Mouse (Mus musculus) embryo, embryonic 10.5 days (tissue): Measurements from ENCODE around the gene Dab2.

ENCODE experiments used
- DNase-seq: peaks from one replicate; pipeline ENCODE4 v3.0.0-alpha.2; 2015; ENCODE audit warnings: low spot score

Gene Dab2

GRCm38 (mm10) chr15:6469384-6469783, 169.8 kb downstream of the Dab2 start:
- DNase-seq = no peak

- no peak for DNase-seq
Observed at GRCm38 (mm10) chr15:6483561-6483960, 184.0 kb downstream of the Dab2 start.
